Mouse (Mus musculus) adipose tissue, adult 10 weeks (tissue): ENCODE data around the gene Fam8a1. TPM values are rescaled to one million over a fixed set of nuclear protein-coding genes. Genes with fewer than 3 reads are reported as not detected.

Source experiments
- polyA plus RNA-seq: library from polyadenylated mRNA; stranded (reverse); fragments of 350-450 nt; fragmentation: Illumina TruSeq; extraction: RNeasy Lipid Tissue Mini Kit (QIAGEN cat#74804); gene quantifications from one replicate; pipeline ENCODE4 v1.2.3, GENCODE M21; 2014; ENCODE audit warnings: low read depth, low replicate concordance

The Fam8a1 gene
- polyA plus RNA-seq = 48.5 TPM

GRCm38 (mm10) chr13:46669048-46669619, at the start of gene Fam8a1:
Fam8a1 (plus strand) TSS chr13:46669522.

Other genes with a start within 250 kb of the Fam8a1 start
- gene Cap2, start 167.7 kb upstream of the Fam8a1 start, polyA plus RNA-seq = 6.9 TPM
- 35.2 TPM for gene Nup153, start 58.4 kb downstream of the Fam8a1 start, polyA plus RNA-seq